In genomic region chr4:141204580-141205061, GRCm38 (mm10) we compare ENCODE assay signal across 8 mouse cellular contexts. TPM values are rescaled to one million over a fixed set of nuclear protein-coding genes. Genes with fewer than 3 reads are reported as not detected.
A peak's percentile ranks its signal among the peaks of the same experiment; 100 is the strongest.
DNase-seq lines count a peak whose midpoint lies in the region; ATAC-seq and TF ChIP-seq lines count a peak whose summit lies in the region.

No protein-coding gene starts in this region.

- no peak overlapping the region for H3K4me2 ChIP-seq in lung, embryonic 15.5 days
- H3K4me2 ChIP-seq in limb, embryonic 14.5 days (replicated peaks; ENCODE audit: low read depth, low read length, severe bottlenecking), result no peak overlapping the region

- no peak overlapping the region for H3K27ac ChIP-seq in lung, embryonic 15.5 days
- H3K27ac ChIP-seq in limb, embryonic 14.5 days (replicated peaks; ENCODE audit: low read depth, low read length), result no peak overlapping the region

- H3K36me3 ChIP-seq in lung, embryonic 15.5 days, result peaks cover 25% of the 10 kb centered on the region
- H3K36me3 ChIP-seq in limb, embryonic 14.5 days (ENCODE audit: control insufficient read depth, insufficient read depth, low read length), result peaks cover 40% of the 10 kb centered on the region

- H3K27me3 ChIP-seq in lung, embryonic 15.5 days, result no peaks in the 10 kb centered on the region
- H3K27me3 ChIP-seq in limb, embryonic 14.5 days (ENCODE audit: control insufficient read depth, insufficient read depth, low read length), result no peaks in the 10 kb centered on the region

- ATAC-seq in lung, embryonic 15.5 days (ENCODE audit: borderline replicate concordance, extremely low read depth, low FRiP score, low TSS enrichment), result peak; percentile 35
- ATAC-seq in limb, embryonic 14.5 days (ENCODE audit: low FRiP score, low read depth), result 0 out of 2 replicates have a peak, but pooled peaks have one; percentile 19

- no peaks in the 10 kb centered on the region for H3K4me1 ChIP-seq in lung, embryonic 15.5 days
- no peaks in the 10 kb centered on the region for H3K4me1 ChIP-seq in limb, embryonic 14.5 days (ENCODE audit: control insufficient read depth, insufficient read depth, low read length)

- DNase-seq in cerebellum, postnatal 10 days, result peak; percentile 58 to 65
- DNase-seq in cerebellum, adult 8-10 months, result no peak
- no peak for DNase-seq in lung, postnatal 36 days
- peak; percentile 36 to 48 for DNase-seq in frontal cortex, postnatal 36 days (ENCODE audit: low spot score in 2 of 2)
- DNase-seq in limb, embryonic 14.5 days (ENCODE audit: low spot score), result no peak
- no peak for DNase-seq in ovary, postnatal 36 days (ENCODE audit: low spot score)
- no peak for DNase-seq in spleen, postnatal 4 days (ENCODE audit: low spot score in 2 of 2)

- 59% methylated on average over 4 of the region's 4 CpGs for WGBS in lung, embryonic 15.5 days
- 68% methylated on average over 4 of the region's 4 CpGs for WGBS in limb, embryonic 14.5 days

- TF ChIP-seq POLR2A in limb, embryonic 14.5 days (IDR thresholded peaks at IDR 0.05; ENCODE audit: borderline replicate concordance, extremely low read depth, insufficient read depth, insufficient read length), result no peak

- no peak overlapping the region for H3K9ac ChIP-seq in lung, embryonic 15.5 days
- H3K9ac ChIP-seq in limb, embryonic 14.5 days (ENCODE audit: low read depth, low read length, severe bottlenecking), result no peak overlapping the region

- H3K4me3 ChIP-seq in lung, embryonic 15.5 days, result no peak overlapping the region
- H3K4me3 ChIP-seq in limb, embryonic 14.5 days (replicated peaks; ENCODE audit: low read length), result no peak overlapping the region

- no peaks in the 10 kb centered on the region for H3K9me3 ChIP-seq in lung, embryonic 15.5 days
- H3K9me3 ChIP-seq in limb, embryonic 14.5 days (ENCODE audit: control insufficient read depth, low read length), result no peaks in the 10 kb centered on the region

RNA-seq across cellular contexts. Expression of gene Rsg1, which starts 9.1 kb away (rescaled TPM):
- polyA plus RNA-seq in lung, embryonic 15.5 days (2015; fragmentation: Nextera tagmentation; extraction: Ambion mirVana), result 5.9 and 6.0 TPM in 2 replicates
- 3.6 and 4.2 TPM in 2 replicates for polyA plus RNA-seq in limb, embryonic 14.5 days (2012; rRNA removed)
- polyA plus RNA-seq in limb, embryonic 14.5 days (2014; fragmentation: Nextera tagmentation; extraction: Ambion mirVana), result 5.5 and 6.1 TPM in 2 replicates

RNA-seq across cellular contexts. Expression of gene Arhgef19, which starts 34.7 kb away (rescaled TPM):
- polyA plus RNA-seq in lung, embryonic 15.5 days (2015; fragmentation: Nextera tagmentation; extraction: Ambion mirVana), result 19.2 and 20.5 TPM in 2 replicates
- polyA plus RNA-seq in limb, embryonic 14.5 days (2012; rRNA removed), result 20.4 and 21.8 TPM in 2 replicates
- 15.3 and 18.7 TPM in 2 replicates for polyA plus RNA-seq in limb, embryonic 14.5 days (2014; fragmentation: Nextera tagmentation; extraction: Ambion mirVana)

RNA-seq across cellular contexts. Expression of gene Fbxo42, which starts 56.9 kb away (rescaled TPM):
- polyA plus RNA-seq in lung, embryonic 15.5 days (2015; fragmentation: Nextera tagmentation; extraction: Ambion mirVana), result 19.1 and 22.5 TPM in 2 replicates
- 23.1 and 25.5 TPM in 2 replicates for polyA plus RNA-seq in limb, embryonic 14.5 days (2012; rRNA removed)
- 29.7 and 30.0 TPM in 2 replicates for polyA plus RNA-seq in limb, embryonic 14.5 days (2014; fragmentation: Nextera tagmentation; extraction: Ambion mirVana)

Comparison
In these comparisons a context has a peak if more than half of its experiments do, and no peak if none do; other contexts are left out.
1. DNase-seq: peak in cerebellum, postnatal 10 days (2 of 2) and frontal cortex, postnatal 36 days (2 of 2); none in cerebellum, adult 8-10 months (single experiment), lung, postnatal 36 days (single experiment), limb, embryonic 14.5 days (single experiment), ovary, postnatal 36 days (single experiment) and spleen, postnatal 4 days (0 of 2).